1 mouse cellular context compared by ENCODE assay signal in genomic region chr11:75313834-75314233, GRCm38 (mm10).
TF ChIP-seq lines count a peak whose summit lies in the region.

No protein-coding gene starts in this region.

TF ChIP-seq in MEL, 35 proteins besides CTCF, POLR2A, EP300 and RAD21 (continued from another document):
- peak; percentile 65; the same call in 1 of the 2 replicates for TF ChIP-seq TBP (IDR thresholded peaks at IDR 0.05; ENCODE audit: low read depth, low read length)
- peak; percentile 90 for TF ChIP-seq BHLHE40 (IDR thresholded peaks at IDR 0.05; ENCODE audit: borderline replicate concordance, low read depth, low read length)
- peak; percentile 93 for TF ChIP-seq RCOR1 (IDR thresholded peaks at IDR 0.05; ENCODE audit: low read depth, low read length)
- 0 out of 2 replicates have a peak, but pooled peaks have one; percentile 64 for TF ChIP-seq MEF2A (IDR thresholded peaks at IDR 0.05; ENCODE audit: extremely low read depth, insufficient replicate concordance, low read depth, low read length, poor library complexity, severe bottlenecking)
- no peak for TF ChIP-seq NRF1 (IDR thresholded peaks at IDR 0.05; ENCODE audit: insufficient read depth, low read depth, low read length, poor library complexity, severe bottlenecking)
- no peak for TF ChIP-seq ZNF384 (IDR thresholded peaks at IDR 0.05; ENCODE audit: low read depth, low read length)
- no peak for TF ChIP-seq ZMIZ1 (IDR thresholded peaks at IDR 0.05; ENCODE audit: low read depth, low read length)
- TF ChIP-seq CHD2 (IDR thresholded peaks at IDR 0.05; ENCODE audit: low read length): no peak
- TF ChIP-seq ETS1 (IDR thresholded peaks at IDR 0.05; ENCODE audit: low read depth, low read length): peak; percentile 99
- peak; percentile 89; the same call in 1 of the 2 replicates for TF ChIP-seq GABPA (IDR thresholded peaks at IDR 0.05; ENCODE audit: low read depth, low read length)
- no peak for TF ChIP-seq USF2 (IDR thresholded peaks at IDR 0.05; ENCODE audit: borderline replicate concordance in 1 of 2, insufficient read depth in 1 of 2, low read depth in 1 of 2, low read length in 2 of 2)
- peak; percentile 47 for TF ChIP-seq KAT2A (conservative IDR thresholded peaks at IDR 0.05; ENCODE audit: low read depth, low read length)
